Mouse (Mus musculus) limb, embryonic 12.5 days (tissue): ENCODE measurements around the gene Ifnl3. TPM values are rescaled to one million over a fixed set of nuclear protein-coding genes. Genes with fewer than 3 reads are reported as not detected.

Experiments used
- ATAC-seq: fragments of 200-750 bp; cut with Nextera tagmentation; 2 replicates; pipeline ENCODE4 v1.8.0; 2017; ENCODE audit warnings: low read depth, moderate TSS enrichment; ENCODE audit not compliant: insufficient number of reproducible peaks, insufficient read depth, low FRiP score, low TSS enrichment
- H3K27ac ChIP-seq: fragments of 300-500 bp; sonication (generic); 2 replicates; pipeline ENCODE4 v1.5.1; 2016; ENCODE audit warnings: mild to moderate bottlenecking, moderate library complexity
- H3K27me3 ChIP-seq: fragments of 300-500 bp; sonication (generic); 2 replicates; pipeline ENCODE4 v1.6.1; 2016; ENCODE audit warnings: mild to moderate bottlenecking, moderate library complexity
- H3K36me3 ChIP-seq: fragments of 300-500 bp; sonication (generic); 2 replicates; pipeline ENCODE4 v1.6.1; 2016; ENCODE audit warnings: mild to moderate bottlenecking, moderate library complexity
- H3K4me1 ChIP-seq: fragments of 300-500 bp; sonication (generic); replicated peaks from 2 replicates; pipeline ENCODE4 v1.6.1; 2016
- H3K4me2 ChIP-seq: fragments of 300-500 bp; sonication (generic); 2 replicates; pipeline ENCODE4 v1.6.1; 2016; ENCODE audit warnings: mild to moderate bottlenecking, moderate library complexity
- H3K4me3 ChIP-seq: fragments of 300-500 bp; sonication (generic); replicated peaks from 2 replicates; pipeline ENCODE4 v1.5.1; 2016; ENCODE audit warnings: mild to moderate bottlenecking
- H3K9ac ChIP-seq: fragments of 300-500 bp; sonication (generic); replicated peaks from 2 replicates; pipeline ENCODE4 v1.6.1; 2016; ENCODE audit warnings: mild to moderate bottlenecking, moderate library complexity
- H3K9me3 ChIP-seq: fragments of 300-500 bp; sonication (generic); 2 replicates; pipeline ENCODE4 v1.6.1; 2016; ENCODE audit warnings: mild to moderate bottlenecking, moderate library complexity
- whole genome bisulfite sequencing: fragments of 180-500 bp; shearing (Covaris S2); methylation state at CpG from one replicate; pipeline ENCODE4 v1.1.7; 2016; 5-methylcytosine and 5-hydroxymethylcytosine counted together
- microRNA-seq: library from miRNA; unstranded; fragments of <30 nt; microRNA quantifications from one replicate; pipeline ENCODE4, GENCODE M21; 2017
- polyA plus RNA-seq: library from polyadenylated mRNA; unstranded; fragments of >200 nt; fragmentation: Nextera tagmentation; extraction: Ambion mirVana; gene quantifications from 2 replicates; pipeline ENCODE4 v1.2.1, GENCODE M21; 2016

The Ifnl3 gene
- polyA plus RNA-seq, 1 experiment from 2014 or later, result not detected

DNA sequence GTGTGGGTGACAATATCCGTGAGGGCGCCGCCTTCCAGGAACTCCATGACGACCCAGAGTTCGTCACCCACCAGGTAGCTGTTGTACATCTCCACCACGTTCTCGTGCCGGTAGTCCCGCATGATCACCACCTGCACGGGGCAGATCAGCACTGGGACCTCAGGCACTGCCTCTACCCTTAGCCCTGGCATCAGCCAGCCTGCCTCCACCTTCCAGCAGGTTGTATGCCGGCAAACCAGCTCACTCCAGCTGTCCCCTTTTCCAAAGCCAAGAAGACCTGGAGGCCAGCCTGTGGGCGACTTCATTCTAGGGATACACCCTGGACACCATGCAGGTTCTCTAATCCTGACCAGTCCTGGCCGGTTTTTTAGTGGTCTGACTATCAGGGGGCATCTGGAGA, 40.3 kb downstream of the Ifnl3 start:
- Histone ChIP-seq H3K36me3 (peaks cover 94% of the 10 kb centered on the region), H3K4me1 (peaks cover 5% of the 10 kb centered on the region; the same call in 1 of the 2 replicates), H3K4me3 (no peak overlapping the region), H3K9me3 (no peaks in the 10 kb centered on the region), H3K9ac (no peak overlapping the region), H3K27ac (no peak overlapping the region), H3K27me3 (no peaks in the 10 kb centered on the region), H3K4me2 (no peak overlapping the region)
- 94% methylated on average over 13 of the region's 13 CpGs for WGBS
- no peak for ATAC-seq

DNA sequence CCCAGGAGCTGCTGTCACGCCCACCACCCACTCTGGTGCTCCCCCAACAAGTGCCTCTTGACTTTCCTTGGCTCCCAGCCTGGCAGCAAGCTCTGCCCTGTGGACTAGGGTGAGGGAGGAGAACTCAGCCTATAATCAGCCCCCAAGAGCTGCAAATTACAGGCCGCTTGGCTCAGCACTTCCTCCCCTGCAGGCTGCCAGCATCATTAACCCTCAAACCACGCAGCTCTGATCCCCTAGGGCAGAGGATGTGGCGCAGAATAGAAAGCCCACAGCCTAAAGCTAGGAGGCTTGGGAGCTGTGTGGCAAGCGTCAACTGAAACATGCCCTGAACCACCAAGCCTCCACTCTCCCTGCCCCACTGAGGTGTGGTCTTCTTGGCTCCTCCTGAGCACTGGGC, 42.8 kb downstream of the Ifnl3 start:
- Histone ChIP-seq H3K9me3 (no peaks in the 10 kb centered on the region), H3K27ac (no peak overlapping the region), H3K4me1 (peaks cover 4% of the 10 kb centered on the region), H3K36me3 (peaks cover 93% of the 10 kb centered on the region), H3K27me3 (no peaks in the 10 kb centered on the region), H3K4me2 (no peak overlapping the region), H3K9ac (no peak overlapping the region), H3K4me3 (no peak overlapping the region)
- ATAC-seq, result no peak
- 72% methylated on average over 5 of the region's 5 CpGs for WGBS

DNA sequence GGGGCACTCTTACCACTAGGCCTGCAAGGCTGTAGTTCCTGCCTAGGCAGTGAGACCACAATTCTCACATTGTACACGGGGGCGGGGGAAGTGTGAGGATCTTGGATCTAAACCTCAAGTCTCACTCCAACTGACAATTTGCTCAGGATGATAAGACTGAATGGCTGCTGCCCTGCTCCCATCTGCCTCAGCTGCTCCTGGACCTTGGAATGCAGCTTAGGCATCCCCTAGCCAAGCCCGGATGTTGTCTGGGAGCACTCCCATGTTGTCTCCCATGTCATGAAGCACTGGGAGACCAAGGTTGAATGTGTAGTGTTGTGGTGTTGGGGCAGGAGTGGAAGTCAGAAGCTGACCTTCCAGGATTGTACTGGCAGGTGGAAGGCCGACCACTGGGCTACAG, 44.9 kb downstream of the Ifnl3 start:
- no peak for ATAC-seq
- no peak overlapping the region for H3K4me2 ChIP-seq
- H3K4me1 ChIP-seq, result peaks cover 20% of the 10 kb centered on the region
- H3K9me3 ChIP-seq, result no peaks in the 10 kb centered on the region
- H3K4me3 ChIP-seq, result no peak overlapping the region
- H3K27me3 ChIP-seq, result no peaks in the 10 kb centered on the region
- WGBS, result 87% methylated on average over 4 of the region's 4 CpGs
- no peak overlapping the region for H3K27ac ChIP-seq
- H3K9ac ChIP-seq, result no peak overlapping the region
- H3K36me3 ChIP-seq, result peaks cover 75% of the 10 kb centered on the region

DNA sequence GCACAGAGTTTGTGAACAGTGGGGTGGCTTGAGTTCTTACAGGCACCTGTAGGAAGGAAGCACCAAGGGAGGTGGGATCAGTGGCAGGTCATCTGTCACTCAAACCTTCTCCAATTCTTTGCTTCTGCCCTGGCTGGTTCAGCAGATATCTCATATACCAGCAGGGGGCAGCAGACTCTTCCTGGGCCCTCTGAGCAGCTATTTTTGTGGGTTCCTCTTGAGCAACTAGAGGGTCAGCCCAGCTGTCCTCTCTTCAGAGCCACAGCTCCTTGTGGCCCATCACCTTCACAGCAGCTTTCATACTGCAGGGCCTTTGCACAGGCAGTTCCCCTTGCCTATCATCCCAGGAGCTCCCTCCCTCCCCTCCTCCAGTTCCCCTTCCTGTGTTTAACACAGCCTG, 45.6 kb downstream of the Ifnl3 start:
- ATAC-seq, result no peak
- Histone ChIP-seq H3K36me3 (peaks cover 68% of the 10 kb centered on the region), H3K9me3 (no peaks in the 10 kb centered on the region), H3K9ac (no peak overlapping the region), H3K4me3 (no peak overlapping the region), H3K4me2 (no peak overlapping the region), H3K27me3 (no peaks in the 10 kb centered on the region), H3K27ac (no peak overlapping the region), H3K4me1 (peaks cover 20% of the 10 kb centered on the region)

DNA sequence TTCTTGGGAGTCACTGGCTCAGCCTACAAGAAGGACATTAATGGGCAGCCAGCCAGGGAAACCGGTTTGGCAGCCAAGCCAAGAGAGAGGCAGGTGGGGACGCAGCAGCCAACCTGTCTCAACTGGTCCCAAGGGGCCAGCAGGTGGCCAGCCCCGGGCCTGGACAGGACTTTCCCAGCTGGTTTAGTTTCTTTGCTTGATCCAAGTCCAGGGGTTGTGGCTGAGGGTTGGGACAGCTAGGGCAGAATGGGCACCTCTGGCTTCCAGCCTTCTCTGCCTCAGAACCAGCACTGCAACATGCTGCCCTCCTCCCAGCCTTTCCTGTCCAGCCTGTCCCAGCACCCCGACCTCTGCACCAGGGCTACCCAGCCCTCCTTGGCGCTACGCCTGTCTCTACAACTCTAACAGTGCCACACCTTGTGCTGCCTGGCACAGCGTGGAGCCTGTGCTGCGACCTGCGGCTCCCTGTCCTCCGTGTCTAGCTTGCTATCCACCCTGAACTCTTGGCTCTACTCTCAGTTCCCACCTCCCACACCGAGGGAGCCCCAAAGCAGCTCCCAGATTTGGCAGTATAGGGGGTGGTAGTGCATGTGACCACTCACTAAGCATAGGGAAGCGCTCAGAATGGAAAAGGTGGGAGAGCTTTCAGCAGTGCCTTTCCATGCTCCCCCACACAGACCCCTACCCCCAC, 47.8 kb downstream of the Ifnl3 start:
- Histone ChIP-seq H3K27ac (peak overlapping the region; percentile 42; the same call in 1 of the 2 replicates), H3K4me2 (peak overlapping the region; percentile 19; the same call in 1 of the 2 replicates), H3K9me3 (no peaks in the 10 kb centered on the region), H3K4me1 (peaks cover 24% of the 10 kb centered on the region), H3K27me3 (no peaks in the 10 kb centered on the region), H3K9ac (no peak overlapping the region), H3K4me3 (no peak overlapping the region), H3K36me3 (peaks cover 46% of the 10 kb centered on the region)
- no peak for ATAC-seq
- WGBS, result 66% methylated on average over 12 of the region's 12 CpGs

DNA sequence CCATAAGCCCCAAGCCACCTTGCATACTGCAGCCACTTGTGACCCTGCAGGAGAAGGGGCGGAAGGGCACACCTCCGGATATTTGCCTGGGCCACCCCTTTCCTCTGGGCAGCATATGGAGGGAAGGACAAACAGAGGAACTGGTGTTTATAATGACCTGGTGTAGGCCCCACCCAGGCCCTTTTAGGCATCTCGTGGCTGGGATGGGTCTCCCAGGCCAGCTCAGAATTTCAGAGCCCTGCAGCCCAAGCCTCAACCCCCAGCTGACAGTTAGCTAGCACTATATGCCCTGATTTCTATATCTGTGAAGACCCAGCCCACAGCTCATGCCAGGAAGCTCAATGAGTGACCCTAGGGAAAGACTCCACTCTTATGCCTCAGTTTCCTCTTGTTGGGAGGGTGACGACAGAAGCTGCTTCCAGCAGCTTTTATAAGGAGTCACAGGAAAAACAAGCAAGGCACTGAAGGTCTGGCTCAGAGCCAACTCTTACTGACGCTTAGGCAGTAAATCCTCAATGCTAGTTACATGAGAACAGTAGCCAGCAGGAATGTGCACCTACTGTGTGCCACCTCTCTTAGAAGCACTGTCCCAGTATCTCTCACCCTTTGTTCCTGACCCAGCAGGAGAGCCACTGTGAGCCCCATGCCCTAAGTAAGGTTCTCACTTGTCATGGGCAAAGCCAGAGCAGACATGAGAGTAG, 48.5 kb downstream of the Ifnl3 start:
- Histone ChIP-seq H3K27ac (peak overlapping the region; percentile 42), H3K27me3 (no peaks in the 10 kb centered on the region), H3K9me3 (no peaks in the 10 kb centered on the region), H3K4me3 (no peak overlapping the region), H3K36me3 (peaks cover 39% of the 10 kb centered on the region), H3K4me1 (peaks cover 31% of the 10 kb centered on the region), H3K9ac (no peak overlapping the region), H3K4me2 (no peak overlapping the region; the same call in 1 of the 2 replicates)
- WGBS, result 34% methylated on average over 5 of the region's 5 CpGs
- no peak for ATAC-seq

DNA sequence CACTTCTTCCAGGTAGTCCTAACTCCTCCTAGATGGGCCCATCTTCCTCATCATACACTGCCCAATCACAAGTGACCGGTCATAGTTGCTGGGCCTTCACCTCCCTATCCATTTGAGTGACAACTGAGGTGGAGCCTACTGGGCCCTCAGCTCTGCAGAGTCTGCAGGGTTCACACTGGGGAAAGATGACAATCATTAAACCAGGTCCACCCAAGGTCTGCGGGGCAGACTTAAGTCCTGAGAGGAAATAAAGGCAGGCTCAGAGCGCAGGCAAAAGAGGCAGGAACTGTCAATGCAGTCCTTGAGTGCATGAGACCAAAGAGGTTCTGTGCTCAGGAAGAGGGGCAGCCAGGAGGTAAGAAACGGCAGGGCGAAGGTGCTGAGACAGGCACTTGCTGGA, 50.1 kb downstream of the Ifnl3 start:
- no peak overlapping the region for H3K4me2 ChIP-seq
- H3K27ac ChIP-seq, result no peak overlapping the region
- no peak overlapping the region for H3K9ac ChIP-seq
- no peak for ATAC-seq
- peaks cover 46% of the 10 kb centered on the region for H3K4me1 ChIP-seq
- no peaks in the 10 kb centered on the region for H3K27me3 ChIP-seq
- WGBS, result 89% methylated on average over 5 of the region's 5 CpGs
- H3K36me3 ChIP-seq, result peaks cover 24% of the 10 kb centered on the region
- H3K9me3 ChIP-seq, result no peaks in the 10 kb centered on the region
- no peak overlapping the region for H3K4me3 ChIP-seq

DNA sequence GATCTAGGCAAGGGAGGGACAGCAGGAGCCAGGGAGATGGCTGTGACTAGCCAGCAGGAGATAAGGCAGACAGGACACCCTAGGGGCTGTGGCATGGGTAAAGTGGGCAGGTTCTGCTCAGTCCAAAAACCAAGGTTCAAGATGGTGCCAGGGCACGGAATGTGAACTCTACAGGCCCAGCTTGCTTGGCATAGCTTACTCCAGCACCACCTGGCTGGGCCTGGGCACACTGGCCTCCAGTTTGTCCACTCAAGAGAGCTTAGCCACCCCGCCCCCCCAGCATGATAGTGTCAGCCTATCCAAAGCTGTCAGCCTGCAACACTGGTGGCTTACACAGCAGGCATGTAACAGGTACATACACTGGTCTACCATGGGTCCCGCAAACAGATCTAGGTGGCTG, 50.6 kb downstream of the Ifnl3 start:
- peaks cover 52% of the 10 kb centered on the region for H3K4me1 ChIP-seq

More for the DNA sequence above, 50.6 kb downstream of the Ifnl3 start:
- H3K27me3 ChIP-seq, result no peaks in the 10 kb centered on the region
- H3K9me3 ChIP-seq, result no peaks in the 10 kb centered on the region
- 93% methylated on average over 3 of the region's 3 CpGs for WGBS
- H3K9ac ChIP-seq, result no peak overlapping the region
- peaks cover 18% of the 10 kb centered on the region for H3K36me3 ChIP-seq
- no peak overlapping the region for H3K27ac ChIP-seq
- no peak overlapping the region for H3K4me2 ChIP-seq
- ATAC-seq, result no peak
- no peak overlapping the region for H3K4me3 ChIP-seq

Small RNA genes lying within 50 kb of the gene (microRNA-seq; reads per million reads assigned to microRNA genes)
- gene Mir7049, result 1.2 reads per million

Other genes with a start within 250 kb of the Ifnl3 start
- gene Eid2b, start 245.1 kb upstream of the Ifnl3 start, polyA plus RNA-seq, result 17.6 and 18.5 TPM in 2 replicates
- not detected in 2 replicates for gene Selenov, start 231.7 kb upstream of the Ifnl3 start, polyA plus RNA-seq
- gene Dll3, start 220.6 kb upstream of the Ifnl3 start, polyA plus RNA-seq, result 3.5 and 3.7 TPM in 2 replicates
- 166 and 169 TPM in 2 replicates for gene Timm50, start 210.8 kb upstream of the Ifnl3 start, polyA plus RNA-seq
- 99.0 and 117 TPM in 2 replicates for gene Supt5, start 184.1 kb upstream of the Ifnl3 start, polyA plus RNA-seq
- gene Rps16, start 172.2 kb upstream of the Ifnl3 start, polyA plus RNA-seq, result 915 and 927 TPM in 2 replicates
- gene Plekhg2, start 150.2 kb upstream of the Ifnl3 start, polyA plus RNA-seq, result 96.9 and 106 TPM in 2 replicates
- gene Zfp36, start 142.6 kb upstream of the Ifnl3 start, polyA plus RNA-seq, result 7.1 and 7.7 TPM in 2 replicates
- 45.4 and 51.6 TPM in 2 replicates for gene Med29, start 130.1 kb upstream of the Ifnl3 start, polyA plus RNA-seq
- 83.0 and 86.8 TPM in 2 replicates for gene Paf1, start 129.9 kb upstream of the Ifnl3 start, polyA plus RNA-seq
- gene Gmfg, start 85.4 kb upstream of the Ifnl3 start, polyA plus RNA-seq, result 6.2 and 9.0 TPM in 2 replicates
- 7.5 and 7.9 TPM in 2 replicates for gene Lrfn1, start 70.9 kb upstream of the Ifnl3 start, polyA plus RNA-seq
- not detected in 2 replicates for gene Ifnl2, start 12.4 kb upstream of the Ifnl3 start, polyA plus RNA-seq
- gene Sycn, start 18.0 kb downstream of the Ifnl3 start, polyA plus RNA-seq, result not detected in 2 replicates
- gene Nccrp1, start 24.4 kb downstream of the Ifnl3 start, polyA plus RNA-seq, result not detected in 2 replicates
- gene Samd4b, start 75.3 kb downstream of the Ifnl3 start, polyA plus RNA-seq, result 30.5 and 36.0 TPM in 2 replicates
- 42.4 and 44.1 TPM in 2 replicates for gene Pak4, start 75.3 kb downstream of the Ifnl3 start, polyA plus RNA-seq
- gene Acp7, start 108.5 kb downstream of the Ifnl3 start, polyA plus RNA-seq, result not detected in 2 replicates
- 4.9 and 6.4 TPM in 2 replicates for gene Fbxo27, start 170.0 kb downstream of the Ifnl3 start, polyA plus RNA-seq
- 24.0 TPM in 2 replicates for gene Fbxo17, start 194.0 kb downstream of the Ifnl3 start, polyA plus RNA-seq
- gene Mrps12, start 219.0 kb downstream of the Ifnl3 start, polyA plus RNA-seq, result 125 and 131 TPM in 2 replicates
- gene Sars2, start 219.2 kb downstream of the Ifnl3 start, polyA plus RNA-seq, result 32.4 and 33.1 TPM in 2 replicates
- 0.24 TPM in 1 of 2 replicates, not detected in the other for gene Ccer2, start 233.3 kb downstream of the Ifnl3 start, polyA plus RNA-seq
- gene Sirt2, start 243.9 kb downstream of the Ifnl3 start, polyA plus RNA-seq, result 70.8 and 76.9 TPM in 2 replicates
- gene Nfkbib, start 244.7 kb downstream of the Ifnl3 start, polyA plus RNA-seq, result 37.4 and 40.8 TPM in 2 replicates